Mouse (Mus musculus): ENCODE measurements at regions not wholly inside any gene's neighbourhood (a gene's known extent, or its start where the extent isn't known, plus 50 kb on each side); places are given as distances from the start of the nearest gene placed in this dataset.
A peak's percentile ranks its signal among the peaks of the same experiment; 100 is the strongest.

DNA sequence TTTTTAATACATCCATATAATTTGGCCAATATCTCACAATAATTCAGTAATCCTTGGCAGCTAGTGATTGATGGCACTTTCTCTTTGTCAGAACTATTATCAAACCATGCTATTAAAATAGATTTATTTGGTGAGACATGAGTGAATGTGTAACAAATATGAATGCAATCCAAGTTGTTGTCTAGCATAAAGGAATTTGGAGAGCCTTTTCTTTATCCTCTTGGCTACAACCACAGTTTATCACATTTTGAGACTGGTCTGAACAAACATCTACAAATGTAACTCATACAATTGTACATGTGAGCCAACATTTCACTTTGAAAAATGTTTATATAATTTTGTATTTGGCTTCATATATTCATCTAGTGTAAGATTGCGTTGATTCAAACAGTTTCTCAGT, 676.5 kb downstream of the Pcdh7 start:
- no peaks in the 10 kb centered on the region for H3K9me3 ChIP-seq (ENCODE audit: low read length)
- ATAC-seq = no peak
- no peak overlapping the region for H3K27ac ChIP-seq (ENCODE audit: low read length)
- no peaks in the 10 kb centered on the region for H3K36me3 ChIP-seq (ENCODE audit: insufficient read depth, low read length)
- TF ChIP-seq CTCF (IDR thresholded peaks at IDR 0.05) (no peak), EP300 (IDR thresholded peaks at IDR 0.05) (no peak)
- H3K4me1 ChIP-seq (ENCODE audit: insufficient read depth, low read depth, low read length) = no peaks in the 10 kb centered on the region
- 51% methylated on average over 1 of the region's 1 CpGs for WGBS
- DNase-seq (ENCODE audit: low spot score) = peak; percentile 14
- no peak overlapping the region for H3K4me3 ChIP-seq (ENCODE audit: low read depth, low read length)
- H3K27me3 ChIP-seq (replicated peaks; ENCODE audit: insufficient read depth, low read length) = no peaks in the 10 kb centered on the region
- no peak overlapping the region for H3K9ac ChIP-seq (replicated peaks; ENCODE audit: low read depth)
- H3K4me2 ChIP-seq (replicated peaks; ENCODE audit: low read depth, low read length) = no peak overlapping the region

DNA sequence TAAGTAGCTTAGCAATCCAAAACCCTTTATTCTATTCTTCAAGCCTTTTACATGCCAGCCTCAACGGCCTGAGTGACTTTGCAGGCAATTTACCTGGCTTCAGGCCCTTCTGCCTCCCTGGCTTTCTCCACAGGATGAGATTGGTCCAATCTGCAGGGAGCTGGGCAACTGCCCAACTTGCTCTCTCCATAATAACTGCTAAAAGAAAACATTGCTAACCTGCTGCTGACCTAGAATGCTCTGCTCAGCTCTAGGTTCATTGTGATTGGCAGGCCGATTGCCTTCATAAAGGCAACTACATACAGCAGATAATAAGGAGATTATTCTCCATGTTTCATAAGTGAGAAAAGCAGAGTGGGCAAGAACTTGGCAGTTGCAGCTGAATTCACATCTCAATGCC, 710.5 kb downstream of the Pcdh7 start:
- no peaks in the 10 kb centered on the region for H3K4me1 ChIP-seq (ENCODE audit: insufficient read depth, low read depth, low read length)
- DNase-seq (ENCODE audit: low spot score) = no peak
- no peaks in the 10 kb centered on the region for H3K27me3 ChIP-seq (replicated peaks; ENCODE audit: insufficient read depth, low read length)
- WGBS = 62% methylated on average over 2 of the region's 2 CpGs
- H3K27ac ChIP-seq (ENCODE audit: low read length) = no peak overlapping the region
- no peaks in the 10 kb centered on the region for H3K9me3 ChIP-seq (ENCODE audit: low read length)
- H3K9ac ChIP-seq (replicated peaks; ENCODE audit: low read depth) = no peak overlapping the region
- H3K4me2 ChIP-seq (replicated peaks; ENCODE audit: low read depth, low read length) = no peak overlapping the region
- no peak overlapping the region for H3K4me3 ChIP-seq (ENCODE audit: low read depth, low read length)
- ATAC-seq = no peak
- H3K36me3 ChIP-seq (ENCODE audit: insufficient read depth, low read length) = no peaks in the 10 kb centered on the region
- TF ChIP-seq CTCF (IDR thresholded peaks at IDR 0.05) (no peak), EP300 (IDR thresholded peaks at IDR 0.05) (no peak)

DNA sequence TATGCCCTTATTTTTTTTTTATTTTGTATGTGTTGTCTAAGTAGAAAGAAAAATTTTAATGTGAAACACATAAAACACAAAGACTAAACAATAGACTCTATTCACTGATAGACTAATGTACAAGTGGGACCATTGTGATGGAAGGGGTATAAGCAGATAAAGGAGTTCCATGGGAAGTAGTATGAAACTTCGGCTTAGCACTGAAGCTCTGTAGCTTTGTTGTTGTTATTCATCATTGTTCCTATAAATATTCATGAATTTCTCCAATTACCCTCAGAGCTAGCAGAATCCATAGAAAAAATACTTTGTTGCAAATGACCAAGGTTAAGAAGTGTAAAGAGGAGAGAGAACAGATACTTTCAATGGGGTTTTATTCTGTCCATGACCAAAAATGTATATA, 718.7 kb downstream of the Pcdh7 start:
- no peak for TF ChIP-seq CTCF (IDR thresholded peaks at IDR 0.05)
- H3K4me3 ChIP-seq (ENCODE audit: low read depth, low read length) = no peak overlapping the region
- no peaks in the 10 kb centered on the region for H3K9me3 ChIP-seq (ENCODE audit: low read length)
- no peaks in the 10 kb centered on the region for H3K4me1 ChIP-seq (ENCODE audit: insufficient read depth, low read depth, low read length)
- no peak for DNase-seq (ENCODE audit: low spot score)
- ATAC-seq = no peak
- no peaks in the 10 kb centered on the region for H3K27me3 ChIP-seq (replicated peaks; ENCODE audit: insufficient read depth, low read length)
- no peak overlapping the region for H3K9ac ChIP-seq (replicated peaks; ENCODE audit: low read depth)
- H3K4me2 ChIP-seq (replicated peaks; ENCODE audit: low read depth, low read length) = no peak overlapping the region
- H3K36me3 ChIP-seq (ENCODE audit: insufficient read depth, low read length) = no peaks in the 10 kb centered on the region
- no peak overlapping the region for H3K27ac ChIP-seq (ENCODE audit: low read length)
- 73% methylated on average over 1 of the region's 1 CpGs for WGBS

All from lung, postnatal 0 days (tissue).